Comparison of ENCODE assay signal across 11 mouse cellular contexts in the genomic region with DNA sequence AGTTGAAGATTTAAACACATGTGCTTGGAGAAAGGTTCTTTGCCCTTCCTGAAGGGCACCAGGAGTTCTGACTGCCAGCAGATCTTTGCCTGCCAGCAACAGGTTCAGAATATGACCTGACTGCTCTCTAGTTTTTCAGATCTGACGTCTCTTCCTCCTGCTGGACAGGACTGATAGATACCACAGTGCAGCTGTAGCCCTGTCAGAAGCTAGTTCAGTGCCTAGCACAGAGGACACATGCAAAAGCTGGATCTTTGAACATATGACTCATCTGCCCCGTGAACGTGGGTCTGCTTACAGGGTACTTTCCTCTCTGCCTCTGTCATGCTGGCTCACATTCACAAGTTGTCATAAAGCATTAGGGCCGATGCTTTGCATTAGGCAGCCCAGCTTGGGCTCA. TPM values are rescaled to one million over a fixed set of nuclear protein-coding genes. Genes with fewer than 3 reads are reported as not detected.
DNase-seq lines count a peak whose midpoint lies in the region; ATAC-seq and TF ChIP-seq lines count a peak whose summit lies in the region.
"Had no signal": no experiment of that assay in that cellular context is flagged by ENCODE, and none has a peak within 500 bp of the region (broad histone marks: within the 10 kb centered on the region; RNA-seq: fewer than 3 reads in every experiment).

No protein-coding gene starts in this region.

- H3K4me3 ChIP-seq in kidney, embryonic 14.5 days (ENCODE audit: low read length), result no peak overlapping the region
- no peak overlapping the region for H3K4me3 ChIP-seq in MEL (ENCODE audit: control insufficient read depth in 1 of 2, insufficient read depth in 1 of 2, low read depth in 2 of 2, low read length in 2 of 2)
- peak overlapping the region; percentile 10; the same call in 1 of the 2 replicates for H3K4me3 ChIP-seq in heart, embryonic 10.5 days
- no peak overlapping the region for H3K4me3 ChIP-seq in forebrain, postnatal 0 days (ENCODE audit: low read depth, low read length)

- 50% methylated on average over 4 of the region's 4 CpGs for WGBS in kidney, embryonic 14.5 days
- WGBS in heart, embryonic 10.5 days, result 34% methylated on average over 4 of the region's 4 CpGs
- 61% methylated on average over 4 of the region's 4 CpGs for WGBS in forebrain, postnatal 0 days

- no peak overlapping the region for H3K4me2 ChIP-seq in kidney, embryonic 14.5 days (replicated peaks; ENCODE audit: low read depth, low read length)
- no peak overlapping the region for H3K4me2 ChIP-seq in forebrain, postnatal 0 days (ENCODE audit: low read depth)
- H3K4me2 ChIP-seq: hindbrain, embryonic 14.5 days had no signal

- no peaks in the 10 kb centered on the region for H3K36me3 ChIP-seq in kidney, embryonic 14.5 days (ENCODE audit: control insufficient read depth, insufficient read depth, low read length)
- peaks cover 0 to 31% of the 10 kb centered on the region in 2 experiments; a peak in 2 of 4 replicates for H3K36me3 ChIP-seq in MEL (ENCODE audit: control insufficient read depth in 1 of 2, insufficient read depth in 2 of 2, low read length in 2 of 2)
- H3K36me3 ChIP-seq in heart, embryonic 10.5 days, result no peaks in the 10 kb centered on the region
- no peaks in the 10 kb centered on the region for H3K36me3 ChIP-seq in forebrain, postnatal 0 days (ENCODE audit: insufficient read depth)

- H3K27me3 ChIP-seq in kidney, embryonic 14.5 days (ENCODE audit: control insufficient read depth, insufficient read depth, low read length), result no peaks in the 10 kb centered on the region
- H3K27me3 ChIP-seq in MEL (ENCODE audit: control insufficient read depth in 1 of 2, insufficient read depth in 2 of 2, low read length in 2 of 2), result no peaks in the 10 kb centered on the region
- no peaks in the 10 kb centered on the region for H3K27me3 ChIP-seq in heart, embryonic 10.5 days (ENCODE audit: insufficient read depth, poor library complexity, severe bottlenecking)
- H3K27me3 ChIP-seq in forebrain, postnatal 0 days (ENCODE audit: insufficient read depth, low read length), result no peaks in the 10 kb centered on the region

- ATAC-seq in kidney, embryonic 14.5 days (ENCODE audit: low FRiP score, low TSS enrichment), result no peak
- ATAC-seq in forebrain, postnatal 0 days, result no peak

- H3K4me1 ChIP-seq in kidney, embryonic 14.5 days (ENCODE audit: control insufficient read depth, insufficient read depth, low read length), result peaks cover 21% of the 10 kb centered on the region
- peaks cover 6 to 13% of the 10 kb centered on the region in 2 experiments for H3K4me1 ChIP-seq in MEL (ENCODE audit: control insufficient read depth in 1 of 2, insufficient read depth in 2 of 2, low read length in 2 of 2)
- H3K4me1 ChIP-seq in heart, embryonic 10.5 days, result peaks cover 59% of the 10 kb centered on the region
- H3K4me1 ChIP-seq in forebrain, postnatal 0 days (ENCODE audit: insufficient read depth), result peaks cover 7% of the 10 kb centered on the region

- no peak for TF ChIP-seq CTCF in MEL (IDR thresholded peaks at IDR 0.05 in 2 of 3, conservative IDR thresholded peaks at IDR 0.05 in 1 of 3; ENCODE audit: control insufficient read depth in 1 of 3, insufficient read depth in 1 of 3, low read depth in 2 of 3, low read length in 3 of 3, poor library complexity in 1 of 3, severe bottlenecking in 1 of 3)
- no peak for TF ChIP-seq CTCF in forebrain, postnatal 0 days (IDR thresholded peaks at IDR 0.05; ENCODE audit: low read depth)

- H3K9me3 ChIP-seq in kidney, embryonic 14.5 days (ENCODE audit: control insufficient read depth, low read length), result no peaks in the 10 kb centered on the region
- no peaks in the 10 kb centered on the region for H3K9me3 ChIP-seq in MEL (replicated peaks; ENCODE audit: insufficient read depth, low read length)
- no peaks in the 10 kb centered on the region for H3K9me3 ChIP-seq in heart, embryonic 10.5 days
- no peaks in the 10 kb centered on the region for H3K9me3 ChIP-seq in forebrain, postnatal 0 days (ENCODE audit: low read length)

- no peak overlapping the region for H3K27ac ChIP-seq in kidney, embryonic 14.5 days (ENCODE audit: low read depth, low read length)
- H3K27ac ChIP-seq in MEL (ENCODE audit: control insufficient read depth, low read depth, low read length), result no peak overlapping the region
- peak overlapping the region; percentile 17 for H3K27ac ChIP-seq in heart, embryonic 10.5 days
- H3K27ac ChIP-seq in forebrain, postnatal 0 days (ENCODE audit: low read depth, low read length), result no peak overlapping the region
- H3K27ac ChIP-seq: hindbrain, embryonic 14.5 days; macrophage had no signal

- no peak overlapping the region for H3K9ac ChIP-seq in kidney, embryonic 14.5 days (ENCODE audit: low read depth, low read length)
- H3K9ac ChIP-seq in MEL (ENCODE audit: control insufficient read depth, low read depth, low read length, poor library complexity, severe bottlenecking), result no peak overlapping the region
- H3K9ac ChIP-seq in forebrain, postnatal 0 days, result no peak overlapping the region
- H3K9ac ChIP-seq: hindbrain, embryonic 14.5 days had no signal

- TF ChIP-seq RAD21 in MEL (IDR thresholded peaks at IDR 0.05; ENCODE audit: low read depth, low read length), result no peak

- H3K79me2 ChIP-seq in MEL (ENCODE audit: control insufficient read depth, insufficient read depth, low read length, poor library complexity), result peaks cover 60% of the 10 kb centered on the region

- peak; percentile 59 for DNase-seq in kidney, adult 11 months
- peak; percentile 25 for DNase-seq in MEL (ENCODE audit: low read depth, low spot score)
- no peak for DNase-seq in heart, embryonic 10.5 days (ENCODE audit: low spot score)
- DNase-seq in kidney, postnatal 10 days, result peak; percentile 24
- DNase-seq in thymus, postnatal 14 days, result no peak
- DNase-seq in layer of hippocampus, adult 11-12 months (ENCODE audit: low spot score), result no peak
- no peak for DNase-seq in forebrain, postnatal 0 days
- DNase-seq: thymus, postnatal 4 days had no signal

- no peak for TF ChIP-seq POLR2A in MEL (IDR thresholded peaks at IDR 0.05; ENCODE audit: control insufficient read depth in 1 of 2, insufficient read depth in 1 of 2, low read depth in 1 of 2, low read length in 2 of 2, poor library complexity in 1 of 2)

- TF ChIP-seq EP300 in MEL (IDR thresholded peaks at IDR 0.05; ENCODE audit: low read depth in 1 of 2, low read length in 2 of 2), result no peak

TF ChIP-seq in MEL, 35 proteins besides CTCF, POLR2A, EP300 and RAD21:
- TF ChIP-seq TAL1 (IDR thresholded peaks at IDR 0.05; ENCODE audit: low read length), result no peak
- TF ChIP-seq ELF1 (IDR thresholded peaks at IDR 0.05; ENCODE audit: low read depth, low read length), result no peak
- no peak for TF ChIP-seq MEF2A (IDR thresholded peaks at IDR 0.05; ENCODE audit: extremely low read depth, insufficient replicate concordance, low read depth, low read length, poor library complexity, severe bottlenecking)
- no peak for TF ChIP-seq MAX (IDR thresholded peaks at IDR 0.05; ENCODE audit: low read length)
- no peak for TF ChIP-seq GABPA (IDR thresholded peaks at IDR 0.05; ENCODE audit: low read depth, low read length)
- TF ChIP-seq SMC3 (IDR thresholded peaks at IDR 0.05; ENCODE audit: low read depth, low read length), result no peak
- TF ChIP-seq MXI1 (IDR thresholded peaks at IDR 0.05; ENCODE audit: low read depth, low read length), result no peak
- TF ChIP-seq TBP (IDR thresholded peaks at IDR 0.05; ENCODE audit: low read depth, low read length), result no peak
- no peak for TF ChIP-seq USF2 (IDR thresholded peaks at IDR 0.05; ENCODE audit: borderline replicate concordance in 1 of 2, insufficient read depth in 1 of 2, low read depth in 1 of 2, low read length in 2 of 2)
- TF ChIP-seq SIN3A (IDR thresholded peaks at IDR 0.05; ENCODE audit: low read length), result no peak
- TF ChIP-seq ZKSCAN1 (IDR thresholded peaks at IDR 0.05; ENCODE audit: low read depth, low read length), result no peak
- no peak for TF ChIP-seq MYC (IDR thresholded peaks at IDR 0.05; ENCODE audit: low read depth, low read length)
- no peak for TF ChIP-seq HCFC1 (IDR thresholded peaks at IDR 0.05; ENCODE audit: low read depth, low read length)
- TF ChIP-seq ZC3H11A (IDR thresholded peaks at IDR 0.05; ENCODE audit: low read depth, low read length), result no peak
- no peak for TF ChIP-seq ETS1 (IDR thresholded peaks at IDR 0.05; ENCODE audit: low read depth, low read length)
- TF ChIP-seq JUND (IDR thresholded peaks at IDR 0.05; ENCODE audit: low read depth, low read length), result no peak
TF ChIP-seq in MEL: peak in this region for 0.

RNA-seq across cellular contexts. Expression of a gene that starts 3.0 kb away (rescaled TPM):
- 8.7 and 14.3 TPM in 2 replicates for polyA plus RNA-seq in kidney, embryonic 14.5 days (2014; fragmentation: Nextera tagmentation; extraction: Ambion mirVana)
- 7.7 and 9.2 TPM in 2 replicates for total RNA-seq in MEL (2012; rRNA removed)
- 10 to 100 TPM in 1 of 2 experiments, 1 to 10 TPM in 1; 7.3 to 15.0 TPM for polyA plus RNA-seq in MEL (2012; ENCODE audit: insufficient read depth in 1 of 2, insufficient read length in 2 of 2, low read depth in 1 of 2, low replicate concordance in 2 of 2, missing spikeins in 1 of 2)
- 14.0 and 23.1 TPM in 2 replicates for polyA plus RNA-seq in heart, embryonic 10.5 days (2016; fragmentation: Nextera tagmentation; extraction: Ambion mirVana)
- total RNA-seq in forebrain, postnatal 0 days (2014; rRNA removed), result 14.0 and 24.7 TPM in 2 replicates
- polyA plus RNA-seq in forebrain, postnatal 0 days (2015; fragmentation: Nextera tagmentation; extraction: Ambion mirVana), result 4.2 and 9.8 TPM in 2 replicates

RNA-seq across cellular contexts. Expression of a gene that starts 45.9 kb away (rescaled TPM):
- 0.16 and 0.58 TPM in 2 replicates for polyA plus RNA-seq in kidney, embryonic 14.5 days (2014; fragmentation: Nextera tagmentation; extraction: Ambion mirVana)
- total RNA-seq in MEL (2012; rRNA removed), result not detected in 2 replicates
- not detected for polyA plus RNA-seq in MEL (2012; ENCODE audit: insufficient read depth in 1 of 2, insufficient read length in 2 of 2, low read depth in 1 of 2, low replicate concordance in 2 of 2, missing spikeins in 1 of 2)
- 0.11 and 0.17 TPM in 2 replicates for polyA plus RNA-seq in heart, embryonic 10.5 days (2016; fragmentation: Nextera tagmentation; extraction: Ambion mirVana)
- 41.9 and 43.4 TPM in 2 replicates for total RNA-seq in forebrain, postnatal 0 days (2014; rRNA removed)
- polyA plus RNA-seq in forebrain, postnatal 0 days (2015; fragmentation: Nextera tagmentation; extraction: Ambion mirVana), result 13.7 and 25.2 TPM in 2 replicates
- polyA plus RNA-seq: macrophage had no signal

Comparison
In these comparisons a context has a peak if more than half of its experiments do, and no peak if none do; other contexts are left out.
1. DNase-seq: peak in kidney, adult 11 months (single experiment), MEL (single experiment) and kidney, postnatal 10 days (single experiment); none in heart, embryonic 10.5 days (single experiment), thymus, postnatal 14 days (single experiment), layer of hippocampus, adult 11-12 months (single experiment) and forebrain, postnatal 0 days (single experiment).